Mouse (Mus musculus): Measurements from ENCODE around the gene Elac2.

DNA sequence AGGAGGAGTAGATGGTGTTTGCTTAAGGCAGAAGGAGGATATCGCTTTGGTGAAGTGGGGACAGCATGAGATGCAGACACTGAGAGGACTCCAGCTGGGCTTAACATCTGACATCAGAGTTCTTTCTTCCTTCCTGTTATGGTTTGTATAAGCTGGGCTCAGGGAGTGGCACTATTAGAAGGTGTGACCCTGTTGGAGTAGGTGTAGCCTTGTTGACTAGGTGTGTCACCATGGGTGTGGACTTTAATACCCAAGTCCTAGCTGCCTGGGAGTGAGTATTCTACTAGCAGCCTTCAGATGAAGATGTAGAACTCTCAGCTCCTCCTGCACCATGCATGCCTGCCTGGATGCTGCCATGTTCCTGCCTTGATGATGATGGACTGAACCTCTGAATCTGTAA, 37.9 kb downstream of the Elac2 start:
- TF ChIP-seq ZC3H11A (IDR thresholded peaks at IDR 0.05; ENCODE audit: borderline replicate concordance, low read depth, low read length) (no peak), HCFC1 (IDR thresholded peaks at IDR 0.05; ENCODE audit: borderline replicate concordance, insufficient read depth, low read length) (no peak)
